Mouse (Mus musculus): ENCODE results near the gene Apom. TPM values are rescaled to one million over a fixed set of nuclear protein-coding genes. Genes with fewer than 3 reads are reported as not detected.

Apom gene
- polyA plus RNA-seq, 1 experiment from 2014 or later, result not detected

GRCm38 (mm10) chr17:35108097-35108496, 23.8 kb downstream of the Apom start, which contains the start of gene Ly6g5c:
TSS of gene Ly6g5c (plus strand) at chr17:35108279.
- Histone ChIP-seq H3K4me3 (ENCODE audit: low read length) (no peak within 1 kb of the TSS), H3K9me3 (ENCODE audit: control insufficient read depth, low read length) (no peaks in the 10 kb centered on the region), H3K4me2 (ENCODE audit: low read length) (no peak within 1 kb of the TSS), H3K4me1 (ENCODE audit: control insufficient read depth, insufficient read depth, low read depth, low read length) (peaks cover 3% of the 10 kb centered on the region), H3K27ac (ENCODE audit: low read depth, low read length) (no peak within 1 kb of the TSS), H3K27me3 (replicated peaks; ENCODE audit: control insufficient read depth, insufficient read depth, low read length) (no peaks in the 10 kb centered on the region), H3K9ac (ENCODE audit: low read depth, low read length) (no peak within 1 kb of the TSS), H3K36me3 (ENCODE audit: control insufficient read depth, insufficient read depth, low read length) (peaks cover 5% of the 10 kb centered on the region)
- WGBS, result 86% methylated on average over 6 of the region's 6 CpGs
- no peak for ATAC-seq

- Histone ChIP-seq H3K9ac (ENCODE audit: low read depth, low read length) (no peak overlapping the region), H3K36me3 (ENCODE audit: control insufficient read depth, insufficient read depth, low read length) (peaks cover 21% of the 10 kb centered on the region), H3K27ac (ENCODE audit: low read depth, low read length) (no peak overlapping the region), H3K4me2 (ENCODE audit: low read length) (no peak overlapping the region), H3K27me3 (replicated peaks; ENCODE audit: control insufficient read depth, insufficient read depth, low read length) (no peaks in the 10 kb centered on the region), H3K9me3 (ENCODE audit: control insufficient read depth, low read length) (no peaks in the 10 kb centered on the region), H3K4me1 (ENCODE audit: control insufficient read depth, insufficient read depth, low read depth, low read length) (peaks cover 3% of the 10 kb centered on the region), H3K4me3 (ENCODE audit: low read length) (no peak overlapping the region)
- ATAC-seq, result peak; percentile 57; the same call in 1 of the 2 replicates
- WGBS, result 54% methylated on average over 3 of the region's 3 CpGs
Observed at GRCm38 (mm10) chr17:35106522-35106921, 25.3 kb downstream of the Apom start.

GRCm38 (mm10) chr17:35105740-35106389, 26.0 kb downstream of the Apom start:
- Histone ChIP-seq H3K27me3 (replicated peaks; ENCODE audit: control insufficient read depth, insufficient read depth, low read length) (no peaks in the 10 kb centered on the region), H3K4me1 (ENCODE audit: control insufficient read depth, insufficient read depth, low read depth, low read length) (peaks cover 3% of the 10 kb centered on the region), H3K9me3 (ENCODE audit: control insufficient read depth, low read length) (no peaks in the 10 kb centered on the region), H3K27ac (ENCODE audit: low read depth, low read length) (0 out of 2 replicates have a peak overlapping the region, but pooled peaks have one; percentile 27), H3K36me3 (ENCODE audit: control insufficient read depth, insufficient read depth, low read length) (peaks cover 27% of the 10 kb centered on the region), H3K4me3 (ENCODE audit: low read length) (0 out of 2 replicates have a peak overlapping the region, but pooled peaks have one; percentile 10), H3K9ac (ENCODE audit: low read depth, low read length) (peak overlapping the region; percentile 57; the same call in 1 of the 2 replicates), H3K4me2 (ENCODE audit: low read length) (peak overlapping the region; percentile 44)
- 0 out of 2 replicates have a peak, but pooled peaks have one; percentile 18 for ATAC-seq
- WGBS, result 25% methylated on average over 13 of the region's 13 CpGs

- WGBS, result 77% methylated on average over 6 of the region's 6 CpGs
- Histone ChIP-seq H3K4me3 (ENCODE audit: low read length) (no peak overlapping the region), H3K4me1 (ENCODE audit: control insufficient read depth, insufficient read depth, low read depth, low read length) (peaks cover 3% of the 10 kb centered on the region), H3K27me3 (replicated peaks; ENCODE audit: control insufficient read depth, insufficient read depth, low read length) (no peaks in the 10 kb centered on the region), H3K9ac (ENCODE audit: low read depth, low read length) (no peak overlapping the region), H3K9me3 (ENCODE audit: control insufficient read depth, low read length) (no peaks in the 10 kb centered on the region), H3K36me3 (ENCODE audit: control insufficient read depth, insufficient read depth, low read length) (peaks cover 37% of the 10 kb centered on the region), H3K27ac (ENCODE audit: low read depth, low read length) (no peak overlapping the region), H3K4me2 (ENCODE audit: low read length) (no peak overlapping the region)
- ATAC-seq, result no peak
Observed at GRCm38 (mm10) chr17:35104754-35105153, 27.1 kb downstream of the Apom start.

GRCm38 (mm10) chr17:35104079-35104478, 27.8 kb downstream of the Apom start:
- H3K4me2 ChIP-seq (ENCODE audit: low read length), result no peak overlapping the region
- H3K9me3 ChIP-seq (ENCODE audit: control insufficient read depth, low read length), result no peaks in the 10 kb centered on the region
- H3K4me1 ChIP-seq (ENCODE audit: control insufficient read depth, insufficient read depth, low read depth, low read length), result peaks cover 3% of the 10 kb centered on the region
- no peak for ATAC-seq
- no peak overlapping the region for H3K9ac ChIP-seq (ENCODE audit: low read depth, low read length)
- no peak overlapping the region for H3K27ac ChIP-seq (ENCODE audit: low read depth, low read length)
- H3K36me3 ChIP-seq (ENCODE audit: control insufficient read depth, insufficient read depth, low read length), result peaks cover 38% of the 10 kb centered on the region
- 93% methylated on average over 7 of the region's 7 CpGs for WGBS
- no peak overlapping the region for H3K4me3 ChIP-seq (ENCODE audit: low read length)
- no peaks in the 10 kb centered on the region for H3K27me3 ChIP-seq (replicated peaks; ENCODE audit: control insufficient read depth, insufficient read depth, low read length)

- H3K36me3 ChIP-seq (ENCODE audit: control insufficient read depth, insufficient read depth, low read length), result peaks cover 44% of the 10 kb centered on the region
- 70% methylated on average over 6 of the region's 6 CpGs for WGBS
- no peaks in the 10 kb centered on the region for H3K9me3 ChIP-seq (ENCODE audit: control insufficient read depth, low read length)
Observed at GRCm38 (mm10) chr17:35103221-35103690, 28.6 kb downstream of the Apom start.

GRCm38 (mm10) chr17:35102299-35102698, 29.6 kb downstream of the Apom start:
- H3K4me2 ChIP-seq (ENCODE audit: low read length), result no peak overlapping the region
- no peak overlapping the region for H3K9ac ChIP-seq (ENCODE audit: low read depth, low read length)
- H3K27ac ChIP-seq (ENCODE audit: low read depth, low read length), result no peak overlapping the region
- H3K4me3 ChIP-seq (ENCODE audit: low read length), result no peak overlapping the region
- no peak for ATAC-seq
- H3K27me3 ChIP-seq (replicated peaks; ENCODE audit: control insufficient read depth, insufficient read depth, low read length), result no peaks in the 10 kb centered on the region
- WGBS, result 71% methylated on average over 8 of the region's 8 CpGs
- no peaks in the 10 kb centered on the region for H3K9me3 ChIP-seq (ENCODE audit: control insufficient read depth, low read length)
- H3K36me3 ChIP-seq (ENCODE audit: control insufficient read depth, insufficient read depth, low read length), result peaks cover 45% of the 10 kb centered on the region
- peaks cover 3% of the 10 kb centered on the region for H3K4me1 ChIP-seq (ENCODE audit: control insufficient read depth, insufficient read depth, low read depth, low read length)

More at GRCm38 (mm10) chr17:35103221-35103690, 28.6 kb downstream of the Apom start:
- no peak overlapping the region for H3K4me2 ChIP-seq (ENCODE audit: low read length)
- H3K4me1 ChIP-seq (ENCODE audit: control insufficient read depth, insufficient read depth, low read depth, low read length), result peaks cover 3% of the 10 kb centered on the region
- no peak overlapping the region for H3K9ac ChIP-seq (ENCODE audit: low read depth, low read length)
- ATAC-seq, result no peak
- no peak overlapping the region for H3K27ac ChIP-seq (ENCODE audit: low read depth, low read length)
- H3K4me3 ChIP-seq (ENCODE audit: low read length), result no peak overlapping the region
- H3K27me3 ChIP-seq (replicated peaks; ENCODE audit: control insufficient read depth, insufficient read depth, low read length), result no peaks in the 10 kb centered on the region

GRCm38 (mm10) chr17:35101161-35101560, 30.7 kb downstream of the Apom start:
- H3K9me3 ChIP-seq (ENCODE audit: control insufficient read depth, low read length), result no peaks in the 10 kb centered on the region
- ATAC-seq, result no peak
- 88% methylated on average over 11 of the region's 11 CpGs for WGBS
- H3K4me2 ChIP-seq (ENCODE audit: low read length), result no peak overlapping the region
- H3K4me1 ChIP-seq (ENCODE audit: control insufficient read depth, insufficient read depth, low read depth, low read length), result peaks cover 2% of the 10 kb centered on the region
- H3K36me3 ChIP-seq (ENCODE audit: control insufficient read depth, insufficient read depth, low read length), result peaks cover 50% of the 10 kb centered on the region
- no peaks in the 10 kb centered on the region for H3K27me3 ChIP-seq (replicated peaks; ENCODE audit: control insufficient read depth, insufficient read depth, low read length)
- H3K27ac ChIP-seq (ENCODE audit: low read depth, low read length), result no peak overlapping the region
- no peak overlapping the region for H3K4me3 ChIP-seq (ENCODE audit: low read length)
- H3K9ac ChIP-seq (ENCODE audit: low read depth, low read length), result no peak overlapping the region

- H3K36me3 ChIP-seq (ENCODE audit: control insufficient read depth, insufficient read depth, low read length), result peaks cover 50% of the 10 kb centered on the region
- no peak overlapping the region for H3K4me3 ChIP-seq (ENCODE audit: low read length)
- no peak overlapping the region for H3K9ac ChIP-seq (ENCODE audit: low read depth, low read length)
- H3K27ac ChIP-seq (ENCODE audit: low read depth, low read length), result no peak overlapping the region
- no peak overlapping the region for H3K4me2 ChIP-seq (ENCODE audit: low read length)
- H3K9me3 ChIP-seq (ENCODE audit: control insufficient read depth, low read length), result no peaks in the 10 kb centered on the region
- 74% methylated on average over 10 of the region's 10 CpGs for WGBS
- ATAC-seq, result 0 out of 2 replicates have a peak, but pooled peaks have one; percentile 18
- no peaks in the 10 kb centered on the region for H3K27me3 ChIP-seq (replicated peaks; ENCODE audit: control insufficient read depth, insufficient read depth, low read length)
- H3K4me1 ChIP-seq (ENCODE audit: control insufficient read depth, insufficient read depth, low read depth, low read length), result no peaks in the 10 kb centered on the region
Observed at GRCm38 (mm10) chr17:35100196-35100765, 31.6 kb downstream of the Apom start.

Measured in hindbrain, embryonic 16.5 days (tissue).